In genomic region chr13:5736472-5736871, GRCm38 (mm10) we compare ENCODE assay signal across 29 mouse cellular contexts.
"Had no signal": no experiment of that assay in that cellular context is flagged by ENCODE, and none has a peak within 500 bp of the region (broad histone marks: within the 10 kb centered on the region; RNA-seq: fewer than 3 reads in every experiment).

No protein-coding gene starts in this region.

- DNase-seq: left cerebral cortex, postnatal 4 days; liver, embryonic 13.5 days; lung, adult 18-20 months; lung, adult 2 months; lung, embryonic 14.5 days; lung, postnatal 10 days; lung, postnatal 14 days; lung, postnatal 36 days; lung, postnatal 4 days; midbrain, embryonic 14.5 days had no signal

- H3K27me3 ChIP-seq: limb, embryonic 12.5 days; limb, embryonic 13.5 days; limb, embryonic 15.5 days; liver, embryonic 13.5 days; liver, embryonic 15.5 days; lung, embryonic 15.5 days; megakaryocyte, embryonic 14.5 days; midbrain, embryonic 12.5 days; midbrain, embryonic 13.5 days; midbrain, embryonic 15.5 days; neural tube, embryonic 12.5 days had no signal

- H3K9me3 ChIP-seq: limb, embryonic 10.5 days; limb, embryonic 12.5 days; limb, embryonic 13.5 days; limb, embryonic 15.5 days; liver, embryonic 13.5 days; liver, embryonic 15.5 days; lung, embryonic 15.5 days; megakaryocyte, embryonic 14.5 days; midbrain, embryonic 10.5 days; midbrain, embryonic 12.5 days; midbrain, embryonic 13.5 days; midbrain, embryonic 15.5 days; neural tube, embryonic 12.5 days had no signal

- H3K4me2 ChIP-seq: limb, embryonic 12.5 days; limb, embryonic 13.5 days; limb, embryonic 15.5 days; liver, embryonic 13.5 days; liver, embryonic 15.5 days; lung, embryonic 14.5 days; lung, embryonic 15.5 days; midbrain, embryonic 11.5 days; midbrain, embryonic 12.5 days; midbrain, embryonic 13.5 days; midbrain, embryonic 15.5 days; neural tube, embryonic 12.5 days had no signal

- H3K4me3 ChIP-seq: left cerebral cortex, adult 2 months; limb, embryonic 10.5 days; limb, embryonic 12.5 days; limb, embryonic 13.5 days; limb, embryonic 15.5 days; liver, embryonic 13.5 days; liver, embryonic 15.5 days; lung, embryonic 15.5 days; megakaryocyte, embryonic 14.5 days; midbrain, embryonic 10.5 days; midbrain, embryonic 12.5 days; midbrain, embryonic 13.5 days; midbrain, embryonic 15.5 days; myocyte; neural tube, embryonic 12.5 days had no signal

- ATAC-seq: lung, postnatal 0 days; midbrain, embryonic 13.5 days; midbrain, embryonic 15.5 days; midbrain, embryonic 16.5 days had no signal

- H3K9ac ChIP-seq: limb, embryonic 12.5 days; limb, embryonic 13.5 days; limb, embryonic 15.5 days; liver, embryonic 13.5 days; liver, embryonic 14.5 days; liver, embryonic 15.5 days; lung, embryonic 14.5 days; lung, embryonic 15.5 days; midbrain, embryonic 12.5 days; midbrain, embryonic 13.5 days; midbrain, embryonic 15.5 days; neural tube, embryonic 12.5 days had no signal

- H3K27ac ChIP-seq: left cerebral cortex, adult 2 months; limb, embryonic 10.5 days; limb, embryonic 12.5 days; limb, embryonic 13.5 days; limb, embryonic 15.5 days; liver, embryonic 13.5 days; liver, embryonic 14.5 days; liver, embryonic 15.5 days; lung, embryonic 15.5 days; macrophage; midbrain, embryonic 10.5 days; midbrain, embryonic 12.5 days; midbrain, embryonic 13.5 days; midbrain, embryonic 15.5 days; neural tube, embryonic 12.5 days had no signal

- H3K4me1 ChIP-seq: limb, embryonic 10.5 days; limb, embryonic 12.5 days; limb, embryonic 13.5 days; limb, embryonic 15.5 days; liver, embryonic 13.5 days; liver, embryonic 15.5 days; lung, embryonic 15.5 days; midbrain, embryonic 10.5 days; midbrain, embryonic 12.5 days; midbrain, embryonic 13.5 days; midbrain, embryonic 15.5 days; neural tube, embryonic 12.5 days had no signal

- H3K36me3 ChIP-seq: limb, embryonic 10.5 days; limb, embryonic 12.5 days; limb, embryonic 13.5 days; limb, embryonic 15.5 days; liver, embryonic 13.5 days; liver, embryonic 15.5 days; lung, embryonic 15.5 days; midbrain, embryonic 10.5 days; midbrain, embryonic 12.5 days; midbrain, embryonic 13.5 days; midbrain, embryonic 15.5 days; neural tube, embryonic 12.5 days had no signal
